Mouse (Mus musculus): ENCODE measurements around the gene Pnliprp1.

DNA sequence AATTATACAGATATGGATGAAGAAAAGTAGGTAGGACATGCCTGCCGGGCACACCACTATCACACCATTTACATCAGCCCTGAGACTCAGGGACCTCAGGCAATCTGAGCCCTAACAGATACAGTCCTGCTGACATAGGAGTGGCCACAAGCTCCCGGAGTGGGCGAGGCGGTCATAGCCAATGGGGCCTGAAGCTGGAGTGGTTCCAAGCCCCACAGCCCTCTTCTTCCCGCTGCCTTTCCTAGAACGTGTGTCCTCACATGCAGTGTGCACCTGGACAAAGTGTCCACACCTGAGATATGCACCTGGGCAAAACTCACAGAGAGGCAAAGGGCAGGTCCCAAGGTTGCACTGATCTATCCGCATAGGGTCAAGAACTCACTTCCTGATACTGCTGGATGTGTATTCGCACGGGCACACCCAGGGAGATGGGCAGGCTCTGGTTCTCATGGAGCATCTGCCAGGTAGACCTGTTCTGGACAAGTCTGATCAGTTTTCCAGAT is 18.9 kb downstream of the Pnliprp1 start:
- TF ChIP-seq CTCF (IDR thresholded peaks at IDR 0.05; ENCODE audit: low read depth) (no peak), EP300 (IDR thresholded peaks at IDR 0.05; ENCODE audit: low read depth) (no peak)

Data from liver, embryonic 14.5 days (tissue).